Mouse (Mus musculus) erythroblast, embryonic 14.5 days (primary cell): ENCODE data around the gene Nutm1. TPM values are rescaled to one million over a fixed set of nuclear protein-coding genes. Genes with fewer than 3 reads are reported as not detected.

Experiments
- H3K27me3 ChIP-seq: 2 replicates; pipeline ENCODE4 v1.6.1; 2012; ENCODE audit warnings: inconsistent platforms; ENCODE audit not compliant: control insufficient read depth
- H3K36me3 ChIP-seq: 2 replicates; pipeline ENCODE4 v1.6.1; 2012; ENCODE audit warnings: mild to moderate bottlenecking, inconsistent platforms; ENCODE audit not compliant: control insufficient read depth
- H3K4me1 ChIP-seq: 2 replicates; pipeline ENCODE4 v1.6.1; 2012; ENCODE audit warnings: inconsistent platforms; ENCODE audit not compliant: control insufficient read depth
- H3K4me3 ChIP-seq: replicated peaks from 2 replicates; pipeline ENCODE3; 2012; ENCODE audit warnings: moderate library complexity, mild to moderate bottlenecking, inconsistent platforms
- H3K9me3 ChIP-seq: 2 replicates; pipeline ENCODE4 v1.6.1; 2012; ENCODE audit warnings: low read length, inconsistent platforms, mixed read lengths; ENCODE audit not compliant: control insufficient read depth
- GATA1 ChIP-seq: IDR thresholded peaks from 2 replicates; pipeline ENCODE4 v1.6.1; 2012; ENCODE audit warnings: low read length, inconsistent platforms, mixed read lengths
- TAL1 ChIP-seq: IDR thresholded peaks from 3 replicates; pipeline ENCODE4 v1.6.1; 2012; ENCODE audit warnings: low read length, inconsistent platforms, mixed read lengths
- polyA plus RNA-seq: library from polyadenylated mRNA; stranded (reverse); fragments of >175 nt; gene quantifications from 2 replicates; pipeline ENCODE4 v1.2.3, GENCODE M21; 2012

Gene Nutm1
- polyA plus RNA-seq, 1 experiment: not detected

DNA sequence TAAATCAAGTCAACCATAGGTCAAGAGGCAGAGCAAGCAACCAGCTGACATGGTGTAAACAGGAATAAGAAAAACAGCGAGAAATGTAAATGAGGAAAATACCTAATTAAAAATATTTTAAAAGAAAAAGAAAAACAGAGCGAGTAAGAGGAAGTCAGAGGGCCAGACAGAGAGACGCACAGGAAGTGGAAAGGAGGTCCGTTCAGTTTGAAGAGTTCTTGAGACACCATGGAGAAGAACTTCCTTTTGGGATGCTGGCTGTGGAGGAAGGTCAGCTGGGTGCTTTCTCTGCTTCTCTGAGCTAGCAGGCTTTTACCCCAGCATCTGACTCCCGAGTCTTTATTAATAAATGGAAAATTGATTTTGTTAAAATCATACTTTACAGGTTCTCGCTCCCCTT lies 41.5 kb downstream of the Nutm1 start:
- Histone ChIP-seq H3K27me3 (no peaks in the 10 kb centered on the region), H3K4me1 (no peaks in the 10 kb centered on the region), H3K36me3 (no peaks in the 10 kb centered on the region), H3K9me3 (no peaks in the 10 kb centered on the region), H3K4me3 (no peak overlapping the region)
- TF ChIP-seq GATA1 (no peak), TAL1 (no peak)

DNA sequence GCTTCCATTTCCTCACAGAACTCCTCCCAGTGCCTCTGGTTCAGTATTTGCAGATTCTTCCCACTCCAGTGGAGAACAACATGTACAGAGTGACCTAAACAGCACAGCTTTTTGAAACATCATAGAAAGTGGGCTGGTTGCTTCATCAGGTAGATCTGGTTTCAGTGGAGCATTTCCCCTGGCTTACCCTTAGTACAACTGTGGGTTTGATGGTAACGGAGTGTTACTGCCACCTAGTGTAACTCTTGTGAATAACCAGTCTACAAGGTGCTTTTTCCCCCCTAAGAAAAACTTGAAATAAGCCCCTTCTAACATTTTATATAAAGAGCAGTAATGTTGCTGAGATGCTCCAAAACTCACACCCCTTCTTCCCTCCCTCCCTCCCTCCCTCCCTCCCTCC lies 43.1 kb downstream of the Nutm1 start:
- Histone ChIP-seq H3K4me1 (no peaks in the 10 kb centered on the region), H3K9me3 (no peaks in the 10 kb centered on the region), H3K36me3 (no peaks in the 10 kb centered on the region), H3K4me3 (no peak overlapping the region), H3K27me3 (no peaks in the 10 kb centered on the region)
- TF ChIP-seq TAL1 (no peak), GATA1 (no peak)

DNA sequence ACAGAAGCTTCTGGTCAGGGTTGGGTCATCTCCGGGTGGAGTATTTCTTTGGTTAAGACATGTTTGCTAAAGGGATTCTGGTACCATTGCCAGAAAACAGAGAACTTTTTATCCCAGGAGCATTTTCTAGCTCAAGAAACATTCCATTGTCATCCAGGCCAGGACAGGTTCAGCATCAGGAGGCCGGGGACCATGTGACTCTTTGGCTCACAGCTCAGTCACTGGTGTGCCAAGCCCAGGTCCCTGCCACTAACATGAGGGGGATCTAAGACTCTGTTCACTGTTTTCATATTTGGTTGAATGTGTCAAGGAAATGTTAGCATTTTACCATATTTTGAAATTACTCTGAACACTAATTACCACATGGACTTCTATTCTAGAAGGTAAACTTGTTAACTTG lies 48.4 kb downstream of the Nutm1 start:
- no peaks in the 10 kb centered on the region for H3K4me1 ChIP-seq
- no peak for TF ChIP-seq GATA1
- TF ChIP-seq TAL1: no peak
- H3K9me3 ChIP-seq: peaks cover 7% of the 10 kb centered on the region
- H3K36me3 ChIP-seq: no peaks in the 10 kb centered on the region
- H3K4me3 ChIP-seq: no peak overlapping the region
- no peaks in the 10 kb centered on the region for H3K27me3 ChIP-seq

DNA sequence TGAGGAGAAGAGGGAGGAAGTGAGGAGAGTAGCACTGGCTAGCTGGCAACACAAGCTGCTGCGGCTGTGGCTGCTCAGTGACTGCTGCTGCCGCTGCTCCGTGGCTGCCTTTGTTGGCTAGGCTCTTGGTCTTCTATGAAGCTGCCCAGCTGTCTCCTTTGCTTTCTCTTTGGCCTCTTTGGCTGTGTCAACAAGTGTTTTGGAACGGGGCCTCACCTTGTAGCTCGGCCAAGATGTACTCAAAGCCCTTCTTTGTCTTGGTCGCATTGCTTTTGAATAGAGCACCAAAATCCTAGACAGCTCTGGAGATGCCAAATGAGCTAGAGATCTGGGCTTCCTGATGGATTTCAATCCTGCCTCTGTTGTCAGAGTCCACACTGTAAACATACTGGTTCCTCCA lies 48.9 kb downstream of the Nutm1 start:
- TF ChIP-seq GATA1: no peak
- TF ChIP-seq TAL1: no peak
- Histone ChIP-seq H3K4me3 (no peak overlapping the region), H3K27me3 (no peaks in the 10 kb centered on the region), H3K36me3 (no peaks in the 10 kb centered on the region), H3K9me3 (peaks cover 7% of the 10 kb centered on the region), H3K4me1 (no peaks in the 10 kb centered on the region)

DNA sequence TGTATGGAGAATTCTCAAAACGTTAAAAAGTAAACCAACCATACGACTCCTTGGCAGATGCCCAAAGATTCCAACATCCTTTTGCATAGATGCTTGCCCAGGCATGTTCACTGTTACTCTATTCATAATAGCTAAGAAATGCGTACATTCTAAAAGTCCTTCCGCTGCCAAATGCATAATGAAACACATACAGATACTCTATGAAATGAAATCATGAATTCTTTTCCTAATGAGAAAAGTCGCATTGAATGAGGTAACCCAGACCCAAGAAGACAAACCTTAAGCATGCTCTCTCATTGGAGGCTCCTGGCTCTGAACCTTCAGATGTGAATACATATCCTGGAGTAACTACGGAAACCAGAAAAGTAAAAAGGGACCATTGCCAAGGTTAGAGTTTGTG lies 56.0 kb downstream of the Nutm1 start:
- Histone ChIP-seq H3K36me3 (no peaks in the 10 kb centered on the region), H3K27me3 (no peaks in the 10 kb centered on the region), H3K9me3 (no peaks in the 10 kb centered on the region), H3K4me1 (no peaks in the 10 kb centered on the region), H3K4me3 (no peak overlapping the region)
- TF ChIP-seq TAL1 (no peak), GATA1 (no peak)

Other genes starting within 250 kb of the Nutm1 start
- not detected in 2 replicates for gene Olfr1310, start 246.6 kb downstream of the Nutm1 start, polyA plus RNA-seq
- gene Olfr1311, start 234.9 kb downstream of the Nutm1 start, polyA plus RNA-seq: not detected in 2 replicates
- gene Olfr1312, start 209.1 kb downstream of the Nutm1 start, polyA plus RNA-seq: not detected in 2 replicates
- not detected in 2 replicates for gene Olfr1313, start 181.4 kb downstream of the Nutm1 start, polyA plus RNA-seq
- gene Olfr1314, start 162.5 kb downstream of the Nutm1 start, polyA plus RNA-seq: not detected in 2 replicates
- gene Olfr1315-ps1, start 143.9 kb downstream of the Nutm1 start, polyA plus RNA-seq: not detected in 2 replicates
- not detected in 2 replicates for gene Olfr1316, start 124.3 kb downstream of the Nutm1 start, polyA plus RNA-seq
- gene Olfr1317, start 119.0 kb downstream of the Nutm1 start, polyA plus RNA-seq: 0.03 TPM in 1 of 2 replicates, not detected in the other
- 0.03 TPM in 1 of 2 replicates, not detected in the other for gene Olfr1318, start 105.1 kb downstream of the Nutm1 start, polyA plus RNA-seq
- gene Lpcat4, start 19.8 kb downstream of the Nutm1 start, polyA plus RNA-seq: 0.11 and 0.85 TPM in 2 replicates
- gene Nop10, start 2.6 kb upstream of the Nutm1 start, polyA plus RNA-seq: 1.5 and 1.9 TPM in 2 replicates
- 0.24 and 0.47 TPM in 2 replicates for gene Slc12a6, start 6.5 kb upstream of the Nutm1 start, polyA plus RNA-seq
- gene Gm21985, start 7.0 kb upstream of the Nutm1 start, polyA plus RNA-seq: not detected in 2 replicates
- 0.78 and 1.1 TPM in 2 replicates for gene Emc4, start 108.7 kb upstream of the Nutm1 start, polyA plus RNA-seq
- gene Katnbl1, start 119.9 kb upstream of the Nutm1 start, polyA plus RNA-seq: 0.14 and 0.29 TPM in 2 replicates
- 0.18 and 0.19 TPM in 2 replicates for gene Emc7, start 195.7 kb upstream of the Nutm1 start, polyA plus RNA-seq
- not detected in 2 replicates for gene Chrm5, start 221.5 kb upstream of the Nutm1 start, polyA plus RNA-seq
- 0.41 and 0.45 TPM in 2 replicates for gene Aven, start 233.7 kb upstream of the Nutm1 start, polyA plus RNA-seq